Mouse (Mus musculus) thymus, adult 2 months (tissue): ENCODE results near the gene Nfya.

Experiments
- CTCF ChIP-seq: fragments of 200-500 bp; IDR thresholded peaks from 2 replicates; pipeline ENCODE4 v1.5.1; 2012; ENCODE audit warnings: mild to moderate bottlenecking, control low read depth, low read length, moderate library complexity, borderline replicate concordance; ENCODE audit not compliant: control insufficient read depth, poor library complexity, insufficient read depth; ENCODE audit errors: extremely low read depth
- POLR2A ChIP-seq: fragments of 200-500 bp; IDR thresholded peaks from 2 replicates; pipeline ENCODE4 v1.6.1; 2012; ENCODE audit warnings: mild to moderate bottlenecking, low read length, control low read depth, moderate library complexity; ENCODE audit not compliant: control insufficient read depth, poor library complexity, insufficient read depth; ENCODE audit errors: extremely low read depth

DNA sequence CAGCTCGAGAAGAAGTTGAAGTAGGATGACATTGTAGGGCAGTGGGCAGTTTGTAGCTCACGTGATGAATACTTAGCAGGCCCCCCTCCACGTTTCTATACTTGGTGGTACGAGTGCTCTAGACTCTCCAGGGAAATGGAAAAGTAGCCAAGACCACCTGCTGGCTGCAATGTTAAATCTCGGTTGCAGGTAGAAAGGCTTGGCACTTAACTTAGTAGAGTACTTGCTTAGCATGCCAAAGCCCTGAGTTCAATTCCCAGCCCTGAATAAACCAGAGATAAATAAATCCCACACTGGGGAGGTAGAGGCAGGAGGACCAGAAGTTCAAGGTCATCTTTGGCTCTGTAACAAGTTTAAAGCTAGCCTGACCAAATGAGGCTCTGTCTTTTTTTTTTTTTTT, 24.8 kb upstream of the Nfya start:
- TF ChIP-seq CTCF (no peak), POLR2A (no peak)
